Mouse (Mus musculus): ENCODE measurements around the gene Syngr2. TPM values are rescaled to one million over a fixed set of nuclear protein-coding genes. Genes with fewer than 3 reads are reported as not detected.

The Syngr2 gene
- total and polyA plus RNA-seq, 3 experiments = 189 to 384 TPM; not detected in 1

GRCm38 (mm10) chr11:117810401-117811046 is 1.1 kb downstream of the Syngr2 start:
- H3K36me3 ChIP-seq (ENCODE audit: control insufficient read depth in 1 of 2, insufficient read depth in 2 of 2, low read length in 2 of 2) = peaks cover 2 to 8% of the 10 kb centered on the region in 2 experiments; a peak in 2 of 4 replicates
- H3K4me1 ChIP-seq (ENCODE audit: control insufficient read depth in 1 of 2, insufficient read depth in 2 of 2, low read length in 2 of 2) = peaks cover 4 to 11% of the 10 kb centered on the region in 2 experiments

GRCm38 (mm10) chr11:117813867-117814266 is 4.4 kb downstream of the Syngr2 start:
- Histone ChIP-seq H3K9ac (ENCODE audit: control insufficient read depth, low read depth, low read length, poor library complexity, severe bottlenecking) (no peak overlapping the region), H3K4me1 (ENCODE audit: control insufficient read depth in 1 of 2, insufficient read depth in 2 of 2, low read length in 2 of 2) (peaks cover 4 to 11% of the 10 kb centered on the region in 2 experiments), H3K27me3 (ENCODE audit: control insufficient read depth in 1 of 2, insufficient read depth in 2 of 2, low read length in 2 of 2) (no peaks in the 10 kb centered on the region), H3K27ac (ENCODE audit: control insufficient read depth, low read depth, low read length) (no peak overlapping the region), H3K4me3 (ENCODE audit: control insufficient read depth in 1 of 2, insufficient read depth in 1 of 2, low read depth in 2 of 2, low read length in 2 of 2) (no peak overlapping the region), H3K36me3 (ENCODE audit: control insufficient read depth in 1 of 2, insufficient read depth in 2 of 2, low read length in 2 of 2) (peaks cover 3 to 8% of the 10 kb centered on the region in 2 experiments; a peak in 2 of 4 replicates), H3K79me2 (ENCODE audit: control insufficient read depth, insufficient read depth, low read length, poor library complexity) (peaks cover 36% of the 10 kb centered on the region), H3K9me3 (replicated peaks; ENCODE audit: insufficient read depth, low read length) (no peaks in the 10 kb centered on the region)
- DNase-seq (ENCODE audit: low read depth, low spot score) = peak; percentile 30
- TF ChIP-seq USF1 (IDR thresholded peaks at IDR 0.05; ENCODE audit: low read depth, low read length) = no peak
- TF ChIP-seq MEF2A (IDR thresholded peaks at IDR 0.05; ENCODE audit: extremely low read depth, insufficient replicate concordance, low read depth, low read length, poor library complexity, severe bottlenecking) = no peak
- no peak for TF ChIP-seq MAZ (IDR thresholded peaks at IDR 0.05; ENCODE audit: low read depth, low read length)
- no peak for TF ChIP-seq NRF1 (IDR thresholded peaks at IDR 0.05; ENCODE audit: insufficient read depth, low read depth, low read length, poor library complexity, severe bottlenecking)
- TF ChIP-seq POLR2AphosphoS5 (IDR thresholded peaks at IDR 0.05; ENCODE audit: borderline replicate concordance, low read depth, low read length) = no peak
- TF ChIP-seq MYB (IDR thresholded peaks at IDR 0.05; ENCODE audit: low read depth, low read length) = no peak
- TF ChIP-seq UBTF (IDR thresholded peaks at IDR 0.05; ENCODE audit: borderline replicate concordance, insufficient read depth, low read depth, low read length) = no peak
- TF ChIP-seq GABPA (IDR thresholded peaks at IDR 0.05; ENCODE audit: low read depth, low read length) = no peak
- no peak for TF ChIP-seq TBP (IDR thresholded peaks at IDR 0.05; ENCODE audit: low read depth, low read length)
- no peak for TF ChIP-seq RCOR1 (IDR thresholded peaks at IDR 0.05; ENCODE audit: low read depth, low read length)
- TF ChIP-seq RAD21 (IDR thresholded peaks at IDR 0.05; ENCODE audit: low read depth, low read length) = no peak
- no peak for TF ChIP-seq MAX (IDR thresholded peaks at IDR 0.05; ENCODE audit: low read length)
- no peak for TF ChIP-seq ETS1 (IDR thresholded peaks at IDR 0.05; ENCODE audit: low read depth, low read length)
- TF ChIP-seq CTCF (IDR thresholded peaks at IDR 0.05 in 2 of 3, conservative IDR thresholded peaks at IDR 0.05 in 1 of 3; ENCODE audit: control insufficient read depth in 1 of 3, insufficient read depth in 1 of 3, low read depth in 2 of 3, low read length in 3 of 3, poor library complexity in 1 of 3, severe bottlenecking in 1 of 3) = no peak
- no peak for TF ChIP-seq E2F4 (IDR thresholded peaks at IDR 0.05; ENCODE audit: borderline replicate concordance, low read depth, low read length)
- no peak for TF ChIP-seq CHD2 (IDR thresholded peaks at IDR 0.05; ENCODE audit: low read length)
- no peak for TF ChIP-seq ELF1 (IDR thresholded peaks at IDR 0.05; ENCODE audit: low read depth, low read length)
- TF ChIP-seq BHLHE40 (IDR thresholded peaks at IDR 0.05; ENCODE audit: borderline replicate concordance, low read depth, low read length) = no peak
- TF ChIP-seq ZKSCAN1 (IDR thresholded peaks at IDR 0.05; ENCODE audit: low read depth, low read length) = no peak

More at GRCm38 (mm10) chr11:117810401-117811046, 1.1 kb downstream of the Syngr2 start:
- Histone ChIP-seq H3K9me3 (replicated peaks; ENCODE audit: insufficient read depth, low read length) (no peaks in the 10 kb centered on the region), H3K27ac (ENCODE audit: control insufficient read depth, low read depth, low read length) (peak overlapping the region; percentile 78), H3K4me3 (ENCODE audit: control insufficient read depth in 1 of 2, insufficient read depth in 1 of 2, low read depth in 2 of 2, low read length in 2 of 2) (peak overlapping the region; percentile 86 to 98), H3K9ac (ENCODE audit: control insufficient read depth, low read depth, low read length, poor library complexity, severe bottlenecking) (peak overlapping the region; percentile 90), H3K79me2 (ENCODE audit: control insufficient read depth, insufficient read depth, low read length, poor library complexity) (peaks cover 36% of the 10 kb centered on the region), H3K27me3 (ENCODE audit: control insufficient read depth in 1 of 2, insufficient read depth in 2 of 2, low read length in 2 of 2) (no peaks in the 10 kb centered on the region)
- DNase-seq (ENCODE audit: low read depth, low spot score) = peak; percentile 95
- TF ChIP-seq NELFE (IDR thresholded peaks at IDR 0.05; ENCODE audit: low read depth, low read length) (peak; percentile 63), KAT2A (conservative IDR thresholded peaks at IDR 0.05; ENCODE audit: low read depth, low read length) (0 out of 2 replicates have a peak, but pooled peaks have one; percentile 13), ELF1 (IDR thresholded peaks at IDR 0.05; ENCODE audit: low read depth, low read length) (peak; percentile 85), E2F4 (IDR thresholded peaks at IDR 0.05; ENCODE audit: borderline replicate concordance, low read depth, low read length) (no peak), UBTF (IDR thresholded peaks at IDR 0.05; ENCODE audit: borderline replicate concordance, insufficient read depth, low read depth, low read length) (peak; percentile 88; the same call in 1 of the 2 replicates), SMC3 (IDR thresholded peaks at IDR 0.05; ENCODE audit: low read depth, low read length) (peak; percentile 21; the same call in 1 of the 2 replicates), GABPA (IDR thresholded peaks at IDR 0.05; ENCODE audit: low read depth, low read length) (no peak), MXI1 (IDR thresholded peaks at IDR 0.05; ENCODE audit: low read depth, low read length) (no peak; the same call in 1 of the 2 replicates), POLR2AphosphoS2 (IDR thresholded peaks at IDR 0.05; ENCODE audit: low read length) (peak; percentile 82; the same call in 1 of the 2 replicates), ZMIZ1 (IDR thresholded peaks at IDR 0.05; ENCODE audit: low read depth, low read length) (peak; percentile 33; the same call in 1 of the 2 replicates), MAX (IDR thresholded peaks at IDR 0.05; ENCODE audit: low read length) (peak; percentile 8; the same call in 1 of the 2 replicates), ETS1 (IDR thresholded peaks at IDR 0.05; ENCODE audit: low read depth, low read length) (no peak), CHD2 (IDR thresholded peaks at IDR 0.05; ENCODE audit: low read length) (peak; percentile 5; the same call in 1 of the 2 replicates), HCFC1 (IDR thresholded peaks at IDR 0.05; ENCODE audit: low read depth, low read length) (peak; percentile 41; the same call in 1 of the 2 replicates), CTCF (IDR thresholded peaks at IDR 0.05 in 2 of 3, conservative IDR thresholded peaks at IDR 0.05 in 1 of 3; ENCODE audit: control insufficient read depth in 1 of 3, insufficient read depth in 1 of 3, low read depth in 2 of 3, low read length in 3 of 3, poor library complexity in 1 of 3, severe bottlenecking in 1 of 3) (peak; percentile 32 to 48 (median 33); a peak in 5 of 6 replicates), TCF12 (IDR thresholded peaks at IDR 0.05; ENCODE audit: low read depth, low read length) (0 out of 2 replicates have a peak, but pooled peaks have one; percentile 10), RCOR1 (IDR thresholded peaks at IDR 0.05; ENCODE audit: low read depth, low read length) (0 out of 2 replicates have a peak, but pooled peaks have one; percentile 0), RAD21 (IDR thresholded peaks at IDR 0.05; ENCODE audit: low read depth, low read length) (no peak), MYB (IDR thresholded peaks at IDR 0.05; ENCODE audit: low read depth, low read length) (no peak), SIN3A (IDR thresholded peaks at IDR 0.05; ENCODE audit: low read length) (peak; percentile 76), EP300 (IDR thresholded peaks at IDR 0.05; ENCODE audit: low read depth in 1 of 2, low read length in 2 of 2) (peak in 1 of 2 experiments; percentile 11; a peak in 1 of 4 replicates), TBP (IDR thresholded peaks at IDR 0.05; ENCODE audit: low read depth, low read length) (peak; percentile 93), MAZ (IDR thresholded peaks at IDR 0.05; ENCODE audit: low read depth, low read length) (peak; percentile 81; the same call in 1 of the 2 replicates), POLR2A (IDR thresholded peaks at IDR 0.05; ENCODE audit: control insufficient read depth in 1 of 2, insufficient read depth in 1 of 2, low read depth in 1 of 2, low read length in 2 of 2, poor library complexity in 1 of 2) (peak; percentile 44 to 59; a peak in 1 of 4 replicates), ZKSCAN1 (IDR thresholded peaks at IDR 0.05; ENCODE audit: low read depth, low read length) (0 out of 2 replicates have a peak, but pooled peaks have one; percentile 18)

Measured in MEL (cell line).